Mouse (Mus musculus): Measurements from ENCODE around the gene Sh3bgrl. TPM values are rescaled to one million over a fixed set of nuclear protein-coding genes. Genes with fewer than 3 reads are reported as not detected.

Sh3bgrl gene
- total and polyA plus RNA-seq, 3 experiments, result 25.0 to 148 (median 82.5) TPM

- Histone ChIP-seq H3K27me3 (replicated peaks) (no peaks in the 10 kb centered on the region), H3K4me2 (ENCODE audit: insufficient read depth, low read depth, poor library complexity, severe bottlenecking) (no peak overlapping the region), H3K9me3 (replicated peaks; ENCODE audit: low read length) (no peaks in the 10 kb centered on the region), H3K4me3 (replicated peaks in 1 of 3; ENCODE audit: low read depth in 2 of 3, low read length in 2 of 3, poor library complexity in 1 of 3) (no peak overlapping the region), H3K4me1 (ENCODE audit: control insufficient read depth in 1 of 2, insufficient read depth in 2 of 2) (peaks cover 0 to 17% of the 10 kb centered on the region in 2 experiments; a peak in 2 of 4 replicates), H3K9ac (ENCODE audit: insufficient read depth, low read depth) (no peak overlapping the region), H3K27ac (ENCODE audit: insufficient read depth, low read depth) (no peak overlapping the region), H3K36me3 (replicated peaks in 1 of 2; ENCODE audit: control insufficient read depth in 1 of 2, insufficient read depth in 1 of 2, low read length in 1 of 2) (peaks cover 0 to 2% of the 10 kb centered on the region in 2 experiments), H3K79me2 (replicated peaks; ENCODE audit: control insufficient read depth, extremely low read depth, insufficient read depth, poor library complexity, severe bottlenecking) (no peaks in the 10 kb centered on the region)
- in situ Hi-C loops (cut with MboI; ENCODE audit: low pct_ligation_motif_present, low pct_unique_long_range_greater_than_20kb, low sequenced_read_pairs), result no loop called here
- DNase-seq (ENCODE audit: extremely low read depth), result no peak
- TF ChIP-seq MAFK (IDR thresholded peaks at IDR 0.05; ENCODE audit: insufficient replicate concordance, low read length) (0 out of 2 replicates have a peak, but pooled peaks have one; percentile 22), KAT2A (IDR thresholded peaks at IDR 0.05; ENCODE audit: insufficient replicate concordance, low read length) (0 out of 2 replicates have a peak, but pooled peaks have one; percentile 34), EP300 (IDR thresholded peaks at IDR 0.05; ENCODE audit: low read length) (peak; percentile 77), JUND (conservative IDR thresholded peaks at IDR 0.05; ENCODE audit: low read depth, low read length) (0 out of 2 replicates have a peak, but pooled peaks have one; percentile 18), IRF4 (IDR thresholded peaks at IDR 0.05; ENCODE audit: low read depth, low read length) (peak; percentile 42; the same call in 1 of the 2 replicates), ETS1 (conservative IDR thresholded peaks at IDR 0.05; ENCODE audit: low read depth, low read length) (peak; percentile 74), POLR2A (IDR thresholded peaks at IDR 0.05; ENCODE audit: low read depth, low read length) (no peak), ZMIZ1 (IDR thresholded peaks at IDR 0.05; ENCODE audit: low read depth, low read length) (no peak), MEF2A (IDR thresholded peaks at IDR 0.05; ENCODE audit: borderline replicate concordance, low read depth, low read length) (peak; percentile 38; the same call in 1 of the 2 replicates), RAD21 (IDR thresholded peaks at IDR 0.05; ENCODE audit: low read depth, low read length) (no peak)
- dilution Hi-C loops (cut with MboI; ENCODE audit: extremely low pct_ligation_motif_present, extremely low pct_unique_long_range_greater_than_20kb, low sequenced_read_pairs), result no loop called here
Observed at GRCm38 (mm10) chrX:109133500-109133899, 38.3 kb downstream of the Sh3bgrl start.

GRCm38 (mm10) chrX:109136306-109136705, 41.1 kb downstream of the Sh3bgrl start:
- dilution Hi-C loops (cut with MboI; ENCODE audit: extremely low pct_ligation_motif_present, extremely low pct_unique_long_range_greater_than_20kb, low sequenced_read_pairs) (no loop called here), in situ Hi-C loops (cut with MboI; ENCODE audit: low pct_ligation_motif_present, low pct_unique_long_range_greater_than_20kb, low sequenced_read_pairs) (no loop called here)
- no peak for DNase-seq (ENCODE audit: extremely low read depth)
- Histone ChIP-seq H3K9ac (ENCODE audit: insufficient read depth, low read depth) (no peak overlapping the region), H3K4me2 (ENCODE audit: insufficient read depth, low read depth, poor library complexity, severe bottlenecking) (no peak overlapping the region), H3K9me3 (replicated peaks; ENCODE audit: low read length) (no peaks in the 10 kb centered on the region), H3K27ac (ENCODE audit: insufficient read depth, low read depth) (no peak overlapping the region), H3K27me3 (replicated peaks) (no peaks in the 10 kb centered on the region), H3K79me2 (replicated peaks; ENCODE audit: control insufficient read depth, extremely low read depth, insufficient read depth, poor library complexity, severe bottlenecking) (no peaks in the 10 kb centered on the region), H3K36me3 (replicated peaks in 1 of 2; ENCODE audit: control insufficient read depth in 1 of 2, insufficient read depth in 1 of 2, low read length in 1 of 2) (no peaks in the 10 kb centered on the region), H3K4me1 (ENCODE audit: control insufficient read depth in 1 of 2, insufficient read depth in 2 of 2) (peaks cover 0 to 17% of the 10 kb centered on the region in 2 experiments; a peak in 2 of 4 replicates), H3K4me3 (replicated peaks in 1 of 3; ENCODE audit: low read depth in 2 of 3, low read length in 2 of 3, poor library complexity in 1 of 3) (no peak overlapping the region)
- TF ChIP-seq TCF12 (IDR thresholded peaks at IDR 0.05; ENCODE audit: low read depth, low read length), result no peak
- TF ChIP-seq MYC (IDR thresholded peaks at IDR 0.05; ENCODE audit: low read depth, low read length), result no peak
- TF ChIP-seq BHLHE40 (IDR thresholded peaks at IDR 0.05; ENCODE audit: low read depth, low read length), result no peak
- TF ChIP-seq HCFC1 (IDR thresholded peaks at IDR 0.05; ENCODE audit: low read depth, low read length), result no peak
- no peak for TF ChIP-seq ETS1 (conservative IDR thresholded peaks at IDR 0.05; ENCODE audit: low read depth, low read length)
- no peak for TF ChIP-seq E2F4 (IDR thresholded peaks at IDR 0.05; ENCODE audit: insufficient replicate concordance, low read depth, low read length)
- TF ChIP-seq JUN (IDR thresholded peaks at IDR 0.05; ENCODE audit: insufficient read depth, low read depth, low read length), result no peak
- no peak for TF ChIP-seq MEF2A (IDR thresholded peaks at IDR 0.05; ENCODE audit: borderline replicate concordance, low read depth, low read length)
- no peak for TF ChIP-seq ZMIZ1 (IDR thresholded peaks at IDR 0.05; ENCODE audit: low read depth, low read length)
- TF ChIP-seq ZKSCAN1 (IDR thresholded peaks at IDR 0.05; ENCODE audit: borderline replicate concordance, low read depth, low read length), result no peak
- no peak for TF ChIP-seq CHD2 (IDR thresholded peaks at IDR 0.05; ENCODE audit: low read length)

Measured in CH12.LX (cell line).